8 mouse cellular contexts compared by ENCODE assay signal in genomic region chr5:140505208-140505780, GRCm38 (mm10). TPM values are rescaled to one million over a fixed set of nuclear protein-coding genes. Genes with fewer than 3 reads are reported as not detected.
A peak's percentile ranks its signal among the peaks of the same experiment; 100 is the strongest.
DNase-seq lines count a peak whose midpoint lies in the region; ATAC-seq and TF ChIP-seq lines count a peak whose summit lies in the region.

Gene Chst12 (plus strand): TSS chr5:140505550.

- no peak for TF ChIP-seq CTCF in Patski (IDR thresholded peaks at IDR 0.05)

- peak within 1 kb of the TSS; percentile 81 for H3K4me2 ChIP-seq in hindbrain, embryonic 13.5 days

- peak within 1 kb of the TSS; percentile 61 for H3K4me3 ChIP-seq in hindbrain, embryonic 13.5 days

- H3K36me3 ChIP-seq in hindbrain, embryonic 13.5 days = no peaks in the 10 kb centered on the region

- H3K9me3 ChIP-seq in hindbrain, embryonic 13.5 days = no peaks in the 10 kb centered on the region

- peak; percentile 78 for ATAC-seq in Patski
- ATAC-seq in hindbrain, embryonic 13.5 days (ENCODE audit: low FRiP score) = peak; percentile 95

- H3K27ac ChIP-seq in hindbrain, embryonic 13.5 days = peak within 1 kb of the TSS; percentile 78

- under 1% methylated on average over 38 of the region's 38 CpGs for WGBS in hindbrain, embryonic 13.5 days

- POLR2A ChIA-PET in Patski (lab: Charles Lee) = interaction anchor here (0.6 to 1.7 kb wide), 2 partner anchors 30 to 114 kb away, joined by 3 read pairs; no protein-coding TSS in a partner anchor

- peak; percentile 100 for DNase-seq in Patski (ENCODE audit: low read depth, low spot score)
- peak; percentile 99 for DNase-seq in cerebellum, postnatal 14 days
- DNase-seq in frontal cortex, postnatal 14 days (ENCODE audit: low spot score in 2 of 2) = peak; percentile 98
- peak; percentile 94 to 97 for DNase-seq in layer of hippocampus, postnatal 25 days (ENCODE audit: extremely low spot score in 1 of 2, low spot score in 1 of 2)
- peak; percentile 99 for DNase-seq in lung, postnatal 25 days (ENCODE audit: low spot score)
- DNase-seq in retina, embryonic 14.5 days (ENCODE audit: low spot score) = peak; percentile 100
- DNase-seq in thymus, postnatal 4 days = peak; percentile 100

- in situ Hi-C loops in Patski (cut with MboI; ENCODE audit: low pct_unique_long_range_greater_than_20kb) = no loop called here

- H3K9ac ChIP-seq in hindbrain, embryonic 13.5 days = peak within 1 kb of the TSS; percentile 83

- CTCF ChIA-PET in Patski (lab: Charles Lee) = interaction anchor here (0.8 to 1.5 kb wide), 2 partner anchors 28 to 46 kb away, joined by 3 to 4 read pairs; no protein-coding TSS in a partner anchor

- no peaks in the 10 kb centered on the region for H3K27me3 ChIP-seq in Patski
- H3K27me3 ChIP-seq in hindbrain, embryonic 13.5 days = peaks cover 13% of the 10 kb centered on the region

- peaks cover 63% of the 10 kb centered on the region for H3K4me1 ChIP-seq in hindbrain, embryonic 13.5 days (replicated peaks)

RNA-seq across cellular contexts. Expression of gene Chst12, which starts in this region (rescaled TPM):
- 33.2 TPM for polyA plus RNA-seq in Patski (2021)
- 19.3 and 19.5 TPM in 2 replicates for polyA plus RNA-seq in hindbrain, embryonic 13.5 days (2015; fragmentation: Nextera tagmentation; extraction: Ambion mirVana)
- 10 to 100 TPM; 18.8 to 19.5 TPM for total RNA-seq in layer of hippocampus, postnatal 25 days (2021)

Comparison
In these comparisons a context has a peak if more than half of its experiments do, and no peak if none do; other contexts are left out.
1. Peak in every context shown above with its lines: DNase-seq, ATAC-seq, H3K4me3 ChIP-seq and H3K27ac ChIP-seq.